Mouse (Mus musculus) megakaryocyte, embryonic 14.5 days (primary cell): ENCODE results near the gene Egfr.

Experiments
- FLI1 ChIP-seq: IDR thresholded peaks from 2 replicates; pipeline ENCODE4 v1.6.1; 2012; ENCODE audit warnings: low read length, inconsistent platforms, mixed read lengths
- GATA1 ChIP-seq: IDR thresholded peaks from 3 replicates; pipeline ENCODE4 v1.6.1; 2012; ENCODE audit warnings: mixed read lengths, low read length, inconsistent platforms, borderline replicate concordance

GRCm38 (mm10) chr11:16783926-16784659 lies 32.1 kb downstream of the Egfr start:
- no peak for TF ChIP-seq GATA1
- TF ChIP-seq FLI1: no peak
